Mouse (Mus musculus): ENCODE measurements at regions not wholly inside any gene's neighbourhood (a gene's known extent, or its start where the extent isn't known, plus 50 kb on each side); places are given as distances from the start of the nearest gene placed in this dataset.
A peak's percentile ranks its signal among the peaks of the same experiment; 100 is the strongest.

DNA sequence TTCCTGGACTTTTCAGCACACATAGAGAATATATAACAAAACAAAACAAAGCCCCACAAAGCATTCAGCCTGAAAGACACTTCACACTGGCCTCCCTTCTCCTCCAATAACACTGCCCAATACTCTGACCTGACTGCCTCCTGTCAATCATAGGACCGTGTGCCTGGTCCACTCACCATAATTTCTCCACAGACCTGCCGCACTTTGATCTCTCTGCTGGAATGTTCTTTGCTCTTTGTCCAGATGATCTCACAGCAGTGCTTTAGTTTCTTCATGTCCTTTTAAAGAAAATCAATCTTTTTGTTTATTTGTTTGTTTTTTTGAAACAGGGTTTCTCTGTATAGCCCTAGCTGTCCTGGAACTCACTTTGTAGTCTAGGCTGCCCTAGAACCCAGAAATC lies 1496.0 kb upstream of the Nudt12 start:
- no peak for DNase-seq (ENCODE audit: low read depth, low spot score)

DNA sequence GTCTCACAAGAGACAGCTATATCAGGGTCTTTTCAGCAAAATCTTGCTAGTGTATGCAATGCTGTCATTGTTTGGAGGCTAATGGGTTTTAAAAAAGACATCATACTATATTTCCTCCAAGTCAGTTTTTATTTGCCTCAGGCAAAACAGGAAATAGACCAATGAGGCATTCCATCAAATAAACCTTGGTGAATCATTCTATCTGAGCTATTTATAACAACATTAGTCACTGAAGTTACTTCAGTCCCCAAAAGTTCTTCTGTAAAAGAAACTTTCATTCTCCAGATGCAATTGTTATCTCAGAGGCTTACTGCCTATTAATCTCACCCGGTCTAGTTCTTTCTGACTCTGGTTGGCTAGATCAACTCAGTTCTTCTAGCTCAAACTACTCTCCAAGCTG lies 1455.7 kb upstream of the Nudt12 start:
- peak; percentile 0 for DNase-seq (ENCODE audit: low read depth, low spot score)

DNA sequence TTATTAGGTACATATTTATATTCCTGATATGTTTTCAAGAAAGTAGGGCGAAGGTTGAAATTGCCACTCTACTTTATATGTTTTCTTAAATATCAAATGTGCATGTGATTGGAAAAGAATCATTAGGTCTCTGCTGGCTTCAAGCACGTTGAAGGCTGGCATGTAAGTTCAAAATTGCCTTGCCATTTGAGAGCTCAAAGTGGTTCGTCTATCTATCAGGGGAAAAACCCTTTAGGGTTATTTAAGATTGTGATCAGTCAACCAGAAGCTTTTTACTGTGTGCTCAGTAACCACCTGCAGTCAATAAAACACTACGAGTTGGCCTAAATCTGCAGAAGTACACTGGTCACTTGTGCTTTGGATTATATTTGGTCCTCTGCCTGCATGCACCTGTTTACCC lies 1451.9 kb upstream of the Nudt12 start:
- DNase-seq (ENCODE audit: low read depth, low spot score) = no peak

DNA sequence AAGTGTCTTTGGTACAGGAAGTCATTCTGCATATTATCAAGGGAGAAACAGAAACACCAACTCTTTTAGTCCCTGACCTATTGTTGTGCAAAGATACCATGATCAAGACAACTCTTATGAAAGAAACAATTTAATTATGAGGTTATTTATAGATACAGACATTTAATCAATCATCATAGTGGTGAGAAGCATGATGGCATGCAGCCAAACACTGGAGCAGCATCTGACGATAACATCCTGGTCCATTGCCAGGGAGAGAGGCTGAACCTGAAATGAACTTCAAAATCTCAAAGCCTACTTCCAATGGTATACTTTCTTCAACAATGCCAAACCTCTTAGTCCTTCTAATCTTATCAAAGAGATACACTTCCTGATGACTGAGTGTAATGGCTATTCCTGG lies 1439.7 kb upstream of the Nudt12 start:
- no peak for DNase-seq (ENCODE audit: low read depth, low spot score)

DNA sequence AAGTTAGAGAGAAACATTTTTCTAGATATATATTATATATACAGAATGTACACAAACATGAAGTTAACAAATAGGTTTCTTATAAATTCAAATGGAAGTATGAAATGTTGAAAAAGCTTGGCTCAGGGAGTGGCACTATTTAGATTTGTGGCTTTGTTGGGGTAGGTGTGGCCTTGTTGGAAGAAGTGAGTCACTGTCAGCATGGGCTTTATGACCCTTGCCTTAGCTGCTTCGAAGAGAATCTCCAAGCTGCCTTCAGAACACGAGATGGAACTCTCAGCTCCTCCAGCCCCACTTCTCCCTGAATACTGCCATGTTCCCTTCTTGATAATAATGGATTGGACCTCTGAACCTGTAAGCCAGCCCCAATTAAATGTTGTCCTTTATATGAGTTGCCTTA lies 1410.4 kb upstream of the Nudt12 start:
- DNase-seq (ENCODE audit: low read depth, low spot score) = no peak
